Mouse (Mus musculus): ENCODE measurements around the gene Grm1. TPM values are rescaled to one million over a fixed set of nuclear protein-coding genes. Genes with fewer than 3 reads are reported as not detected.

The Grm1 gene
- polyA plus RNA-seq, 1 experiment, result 0.11 TPM

DNA sequence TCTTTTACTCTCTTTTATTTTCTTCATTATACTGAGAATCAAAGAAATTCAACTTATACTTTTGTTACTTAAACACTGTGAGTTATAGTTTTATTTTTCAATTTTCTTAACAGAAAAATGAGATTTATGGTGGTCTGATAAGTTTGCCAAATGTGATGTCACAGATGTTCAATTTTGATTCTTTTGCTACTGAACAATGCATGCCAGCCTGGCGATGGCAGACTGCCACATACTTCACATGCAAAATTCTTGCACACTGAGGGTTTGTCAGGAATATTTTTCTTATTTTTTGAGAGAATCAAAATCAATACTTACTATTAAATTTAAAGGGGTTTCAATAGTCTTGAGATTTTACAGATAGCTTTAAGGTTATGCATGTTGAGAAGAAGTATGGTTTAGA is 251.0 kb downstream of the Grm1 start:
- no peak for DNase-seq (ENCODE audit: low read depth)

DNA sequence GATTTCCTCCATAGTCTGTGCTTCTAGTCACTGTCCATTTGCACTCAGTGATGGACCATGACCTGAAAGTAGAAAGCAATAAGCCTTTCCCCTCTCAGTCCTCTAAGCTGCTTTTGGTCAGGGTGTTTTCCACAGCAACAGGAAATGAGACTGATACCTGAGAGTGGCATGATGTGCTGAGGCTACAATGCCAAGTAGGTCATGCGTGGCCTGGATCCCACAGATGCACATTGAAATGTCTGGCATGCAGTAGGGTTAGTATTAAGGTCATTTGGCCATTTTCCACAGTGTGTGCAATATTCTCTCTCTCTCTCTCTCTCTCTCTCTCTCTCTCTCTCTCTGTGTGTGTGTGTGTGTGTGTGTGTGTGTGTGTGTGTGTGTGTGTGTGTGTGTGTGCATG is 254.8 kb downstream of the Grm1 start:
- DNase-seq (ENCODE audit: low read depth), result no peak

DNA sequence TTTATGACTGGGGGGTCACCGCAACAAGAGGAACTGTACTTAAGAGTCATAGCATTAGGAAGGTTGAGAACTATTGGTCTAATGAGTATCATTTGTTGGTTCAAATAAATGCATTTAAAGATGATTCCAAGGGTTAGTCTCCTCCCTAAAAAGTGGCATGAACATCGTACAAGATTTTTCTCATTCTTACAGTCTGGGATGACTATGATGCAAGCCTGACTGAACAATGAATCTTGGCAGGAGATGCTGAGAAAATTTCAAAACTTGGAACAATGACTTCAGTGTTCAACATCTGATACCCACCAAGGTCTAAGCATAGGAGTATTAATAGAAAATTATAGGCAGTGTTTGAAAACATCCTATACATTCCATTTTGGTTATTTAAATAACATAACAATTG is 264.1 kb downstream of the Grm1 start:
- no peak for DNase-seq (ENCODE audit: low read depth)

DNA sequence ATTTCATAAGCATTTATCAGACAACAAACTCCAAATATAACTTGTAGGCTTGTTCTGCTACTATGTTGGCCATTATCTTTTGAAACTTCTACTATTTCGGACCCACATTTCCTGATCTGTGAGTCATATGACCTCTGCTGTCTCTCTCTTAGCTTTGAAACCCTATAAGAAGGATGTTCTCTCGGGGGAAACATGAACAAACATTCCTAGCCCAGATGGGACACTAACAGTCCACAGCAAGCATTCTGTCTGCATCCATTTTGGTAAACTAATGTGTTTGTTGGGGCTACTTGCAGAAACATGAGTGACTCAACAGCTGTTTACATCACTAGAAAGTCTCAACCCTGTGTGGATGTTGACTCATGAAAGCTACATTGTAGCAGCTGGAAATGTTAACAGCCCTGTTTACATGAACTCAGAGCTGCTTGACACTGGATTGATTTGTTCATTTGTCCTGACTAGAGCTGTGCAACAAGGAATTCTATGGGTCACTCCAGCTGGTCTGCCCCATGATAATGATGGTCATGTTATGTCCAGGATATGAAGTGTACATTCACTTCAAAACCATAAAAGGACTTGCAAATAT is 267.4 kb downstream of the Grm1 start:
- DNase-seq (ENCODE audit: low read depth), result no peak

DNA sequence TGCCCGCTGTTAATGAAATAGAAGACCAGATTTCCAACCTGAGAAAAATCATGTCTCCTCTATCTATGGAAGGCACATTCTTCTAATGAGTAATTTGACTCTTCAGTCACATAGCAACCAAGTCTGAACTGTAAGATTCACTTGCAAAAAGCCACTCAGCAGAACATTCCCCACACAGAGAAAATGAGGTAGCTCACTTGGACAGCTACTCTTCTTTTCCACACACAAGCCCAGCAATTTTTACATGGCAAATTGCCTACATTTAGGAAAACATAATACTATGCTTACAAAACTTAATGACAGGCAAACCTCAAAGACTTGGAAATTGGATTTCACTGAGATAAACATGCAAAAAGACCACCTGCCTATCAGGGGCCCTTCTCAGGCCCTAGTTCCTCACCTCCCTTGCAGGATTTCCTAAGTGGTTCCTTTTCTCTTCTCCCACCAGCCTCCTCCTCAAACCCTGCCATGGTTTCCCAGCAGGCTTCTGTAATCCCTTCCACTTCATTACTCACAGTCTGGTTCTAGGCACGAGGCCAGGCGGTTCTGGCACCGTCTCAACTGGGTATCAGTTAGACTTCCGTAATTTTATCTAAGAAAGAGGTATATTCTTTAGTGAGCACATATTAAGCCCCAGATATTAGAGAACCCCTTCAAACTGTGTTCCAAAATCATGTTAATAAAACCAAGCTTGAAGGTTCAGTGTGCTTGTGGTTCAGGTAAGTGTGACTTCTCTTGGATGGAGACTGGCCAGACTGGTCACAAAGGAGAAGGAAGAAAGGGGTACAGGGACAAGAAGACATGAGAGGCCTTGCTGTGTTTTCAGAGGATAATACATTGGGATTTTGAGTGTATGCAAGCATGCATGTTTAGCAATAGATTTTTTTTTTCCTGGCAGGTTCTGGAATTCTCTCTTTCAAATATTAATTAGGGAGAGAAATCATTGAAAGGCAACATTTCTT is 269.1 kb downstream of the Grm1 start:
- no peak for DNase-seq (ENCODE audit: low read depth)

DNA sequence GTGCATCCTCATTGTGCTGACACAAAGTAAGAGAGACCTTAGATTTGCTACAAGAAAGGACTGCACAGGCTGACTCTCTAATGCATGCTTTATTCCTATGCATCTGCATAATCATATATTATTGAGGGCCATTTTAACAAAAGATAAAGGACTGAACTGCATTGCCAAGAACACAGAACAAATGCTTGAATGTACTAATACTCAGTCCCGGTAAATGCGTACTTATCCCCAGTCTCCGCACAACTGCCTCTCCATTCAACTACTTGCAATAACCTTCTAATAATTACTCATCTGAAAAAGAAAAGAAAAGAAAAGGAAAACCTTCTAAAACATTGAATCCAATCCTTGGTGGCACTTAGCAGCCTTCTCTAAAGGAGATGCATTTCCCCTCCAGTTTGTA is 272.4 kb downstream of the Grm1 start:
- DNase-seq (ENCODE audit: low read depth), result no peak

DNA sequence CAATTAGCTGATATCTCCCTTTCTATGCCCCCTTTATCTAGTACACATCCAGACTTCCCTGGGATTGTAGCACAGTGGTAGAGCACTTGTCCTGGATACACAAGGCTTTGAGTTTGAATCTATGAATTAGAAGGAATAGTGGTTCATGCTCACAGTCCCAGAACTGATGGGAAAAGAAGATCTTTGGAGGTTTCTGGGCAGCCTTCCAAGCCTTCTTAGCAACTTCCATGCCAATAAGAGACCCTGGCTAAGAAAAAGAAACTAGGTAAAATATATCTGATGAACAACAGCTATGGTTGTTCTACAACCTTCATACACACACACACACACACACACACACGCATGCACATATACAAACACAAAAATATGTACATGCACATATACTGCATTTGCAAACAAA is 286.8 kb downstream of the Grm1 start:
- no peak for DNase-seq (ENCODE audit: low read depth)

DNA sequence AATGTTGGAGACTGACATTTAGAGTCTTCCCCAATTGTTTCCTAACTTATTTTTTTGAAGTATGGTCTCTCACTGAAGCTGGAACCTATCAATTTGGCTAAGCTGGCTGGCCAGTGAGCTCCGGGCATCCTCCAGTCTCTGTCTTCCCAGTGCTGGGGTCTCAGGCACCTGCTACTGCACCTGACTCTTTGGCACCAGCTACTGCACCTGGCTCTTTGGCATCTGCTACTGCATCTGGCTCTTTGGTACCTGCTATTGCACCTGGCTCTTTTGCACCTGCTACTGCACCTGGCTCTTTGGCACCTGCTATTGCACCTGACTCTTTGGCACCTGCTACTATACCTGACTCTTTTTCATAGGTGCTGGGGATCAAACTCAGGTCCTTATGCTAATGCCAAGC is 291.7 kb downstream of the Grm1 start:
- no peak for DNase-seq (ENCODE audit: low read depth)

DNA sequence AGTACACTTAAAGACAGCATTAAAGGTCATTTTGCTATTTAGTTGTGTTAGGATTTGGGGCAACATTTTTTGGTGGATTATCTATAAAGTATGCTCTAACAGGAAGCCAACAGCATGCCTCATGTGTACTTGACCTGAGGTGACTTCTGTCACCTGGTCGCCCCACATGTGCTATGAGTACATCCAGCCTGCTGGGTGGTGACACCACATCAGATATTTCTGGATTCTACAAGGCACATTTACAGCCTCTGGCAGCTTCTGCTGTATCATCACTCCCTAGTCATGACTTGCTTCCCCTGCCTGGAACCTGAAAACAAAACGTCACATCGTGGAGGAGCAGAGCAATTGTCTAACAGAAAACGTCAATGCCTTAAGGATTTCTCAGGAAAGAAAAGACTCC is 292.2 kb downstream of the Grm1 start:
- DNase-seq (ENCODE audit: low read depth), result no peak

DNA sequence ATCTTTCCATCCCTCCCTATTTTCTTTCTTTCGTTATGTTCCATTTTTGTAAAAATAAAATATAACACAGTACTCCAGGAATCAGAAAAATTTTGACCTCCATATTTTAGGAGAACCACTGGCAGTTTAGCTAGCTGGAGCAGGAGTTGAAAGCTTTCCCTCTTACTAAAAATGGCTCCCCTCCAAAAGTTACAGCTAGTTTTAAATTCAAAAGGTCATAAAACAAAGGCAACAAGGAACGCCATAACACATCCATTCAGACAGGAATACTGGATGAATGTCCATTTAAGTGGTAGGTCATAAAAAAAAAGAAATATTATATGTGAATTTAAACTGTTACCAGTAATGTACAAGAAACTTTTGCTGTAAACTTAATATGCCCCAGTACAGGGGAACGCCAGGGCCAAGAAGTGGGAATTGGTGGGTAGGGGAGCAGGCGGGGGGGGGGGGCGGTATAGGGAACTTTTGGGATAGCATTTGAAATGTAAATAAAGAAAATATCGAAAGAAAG is 294.2 kb downstream of the Grm1 start:
- no peak for DNase-seq (ENCODE audit: low read depth)

DNA sequence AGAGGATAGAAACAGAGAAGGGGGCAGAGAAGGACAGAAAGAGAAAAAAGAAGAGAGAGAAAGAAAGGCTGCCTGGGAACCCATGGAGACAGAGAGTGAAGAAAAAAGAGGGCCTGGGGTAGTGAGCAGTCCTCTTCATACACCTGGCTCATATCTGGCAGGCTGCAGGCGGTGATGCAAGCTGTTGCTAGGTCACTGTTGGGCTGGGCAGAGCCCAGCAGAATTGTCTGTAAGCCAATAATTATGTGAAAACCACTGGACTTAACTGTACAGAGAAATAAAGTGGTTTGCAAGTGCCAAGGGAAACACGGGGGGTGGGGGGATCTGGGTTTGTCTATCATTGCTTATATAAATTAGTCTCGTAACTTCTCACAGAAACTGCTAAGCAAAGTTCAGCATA is 297.0 kb downstream of the Grm1 start:
- no peak for DNase-seq (ENCODE audit: low read depth)

DNA sequence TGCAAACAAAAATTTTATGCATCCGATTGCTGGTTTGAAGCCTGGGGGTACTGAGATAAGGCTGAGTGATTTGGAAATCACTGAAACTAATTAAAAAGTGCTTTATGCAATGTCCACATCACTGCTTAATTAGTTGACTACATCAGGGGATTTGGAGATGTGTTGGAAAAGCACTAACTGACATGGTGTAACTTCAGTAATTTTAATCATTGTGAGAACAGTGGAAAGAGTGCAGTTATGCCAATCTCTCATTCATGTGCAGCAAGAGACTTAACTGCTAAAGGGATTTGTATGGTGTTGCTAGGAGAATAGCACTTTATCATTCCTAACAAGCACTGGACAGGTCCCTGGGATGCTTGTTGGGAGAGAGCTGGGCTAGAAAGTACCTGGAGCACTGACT is 307.3 kb downstream of the Grm1 start:
- DNase-seq (ENCODE audit: low read depth), result no peak

DNA sequence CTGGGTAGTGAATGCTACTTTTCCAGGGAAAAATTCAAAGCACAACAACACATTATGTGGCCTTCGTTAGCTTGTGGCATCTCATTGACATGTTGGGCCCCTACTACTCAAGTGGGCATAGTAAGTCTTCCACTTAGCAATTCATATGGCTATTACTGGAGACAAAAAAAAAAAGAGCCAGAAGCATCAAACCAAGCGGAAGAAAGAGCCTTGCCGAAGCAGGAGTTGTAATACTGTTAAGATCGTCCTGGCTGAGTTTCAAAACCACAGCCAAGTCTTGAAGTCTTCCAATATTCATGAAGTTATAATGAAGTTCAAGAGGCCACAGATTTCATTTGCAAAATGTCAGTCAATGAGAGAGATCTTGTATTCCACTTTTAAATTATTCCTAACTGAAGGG is 319.1 kb downstream of the Grm1 start:
- no peak for DNase-seq (ENCODE audit: low read depth)

DNA sequence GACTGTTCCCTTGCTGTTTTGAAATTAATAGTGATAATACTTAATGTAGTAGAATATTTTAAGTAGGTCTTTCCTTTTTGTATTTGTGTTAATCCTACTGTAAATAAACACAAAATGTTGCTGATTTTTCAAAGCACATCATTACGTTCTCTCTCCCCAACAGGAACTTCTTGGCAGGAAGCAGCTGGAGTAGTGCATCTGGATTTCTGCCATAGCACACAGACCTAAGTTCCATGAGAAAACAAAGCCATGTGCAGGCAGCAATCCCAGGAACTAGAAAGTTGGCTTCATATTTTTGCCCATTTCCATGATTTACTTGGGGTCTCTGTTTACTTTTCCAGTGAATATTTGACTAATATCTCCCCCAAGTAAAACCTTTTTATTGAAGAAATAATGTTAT is 320.9 kb downstream of the Grm1 start:
- DNase-seq (ENCODE audit: low read depth), result no peak

DNA sequence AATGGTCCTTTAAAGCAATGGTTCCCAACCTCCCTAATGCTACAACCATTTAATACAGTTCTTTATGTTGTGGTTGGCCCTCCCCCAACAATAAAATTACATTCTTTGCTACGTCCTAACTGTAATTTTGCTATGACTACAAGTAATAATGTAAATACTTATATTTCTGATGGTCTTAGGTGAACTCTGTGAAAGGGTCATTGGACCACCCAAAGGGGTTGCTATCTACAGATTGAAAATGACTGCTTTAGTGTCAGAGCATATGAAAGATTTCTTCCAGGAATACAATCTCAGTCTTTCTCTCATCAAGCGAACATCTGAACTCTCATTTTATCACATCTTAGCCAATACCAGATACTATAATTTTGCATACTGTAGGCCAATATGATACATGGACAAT is 321.4 kb downstream of the Grm1 start:
- DNase-seq (ENCODE audit: low read depth), result no peak

DNA sequence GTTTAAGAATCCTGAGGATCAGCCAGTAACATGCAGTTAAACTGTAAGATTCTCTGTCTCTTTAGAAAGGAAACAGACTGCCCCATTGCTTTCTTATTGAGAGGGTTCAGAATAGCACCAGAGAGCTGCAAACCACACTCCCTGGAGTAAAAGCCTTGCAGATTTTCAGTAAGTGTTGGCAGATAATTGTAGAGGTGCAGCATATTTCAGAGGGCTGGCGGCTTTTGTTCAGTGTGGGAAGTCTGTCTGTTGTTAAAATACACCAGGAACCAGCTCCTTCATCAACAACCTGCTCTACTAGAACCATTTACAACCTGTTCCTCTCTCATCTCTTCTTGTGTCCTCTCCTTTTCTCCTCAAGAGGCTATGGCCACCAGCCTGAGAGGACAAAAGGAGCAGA is 331.1 kb downstream of the Grm1 start:
- DNase-seq (ENCODE audit: low read depth), result no peak

DNA sequence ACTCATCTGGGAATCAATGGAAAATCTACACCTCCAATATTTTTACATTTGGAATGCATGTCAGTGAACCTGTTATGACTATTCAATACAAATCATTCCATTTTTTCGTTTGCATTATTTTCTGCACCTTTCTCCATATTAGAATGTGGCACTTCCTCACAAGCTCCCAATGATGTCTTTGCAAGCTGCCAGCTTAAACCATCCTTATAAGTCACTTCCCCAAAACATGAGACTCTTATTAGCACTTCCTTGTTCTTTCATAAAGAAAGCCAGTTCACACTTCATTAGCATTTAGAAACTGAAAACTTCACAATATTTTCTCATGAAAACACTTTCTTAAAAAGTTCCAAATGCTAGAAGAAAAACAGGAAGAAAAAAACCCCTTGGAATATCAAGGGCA is 338.1 kb downstream of the Grm1 start:
- no peak for DNase-seq (ENCODE audit: low read depth)

DNA sequence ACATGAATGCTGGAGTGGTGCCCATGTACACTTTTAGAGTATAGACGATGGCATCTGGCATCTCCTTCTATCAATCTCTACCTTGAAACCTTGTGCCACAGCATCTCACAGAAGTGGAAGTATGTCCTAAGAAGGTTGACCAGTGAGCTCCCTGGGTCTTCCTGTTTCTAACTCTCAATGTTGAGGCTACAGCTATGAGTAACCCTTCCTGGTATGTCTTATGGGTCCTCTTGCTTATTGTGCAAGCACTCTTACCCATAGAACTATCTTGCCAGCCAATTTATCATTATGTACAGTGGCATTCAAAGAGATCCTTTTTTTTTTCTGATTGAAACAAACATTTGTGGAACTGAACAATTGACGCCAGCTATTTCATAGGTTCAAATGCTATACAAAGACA is 340.0 kb downstream of the Grm1 start:
- DNase-seq (ENCODE audit: low read depth), result no peak

DNA sequence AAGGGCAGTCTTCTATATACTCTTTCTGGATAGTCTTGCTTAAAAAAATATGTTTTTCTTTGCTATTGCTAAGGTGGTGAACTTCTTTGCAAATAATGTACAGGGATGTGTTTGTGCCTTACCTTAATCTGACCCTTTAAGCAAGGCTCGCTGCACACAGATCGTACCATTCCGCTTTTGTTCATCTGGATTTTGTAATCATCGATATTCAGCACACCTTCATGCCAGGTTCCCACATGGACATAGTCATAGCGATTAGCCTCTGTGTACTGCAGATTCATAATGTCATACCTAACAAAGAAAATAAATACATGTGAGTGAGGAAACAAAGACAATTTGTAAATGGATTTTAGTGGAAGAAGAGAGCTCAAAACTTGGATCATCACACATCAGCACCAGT is 340.8 kb downstream of the Grm1 start:
- DNase-seq (ENCODE audit: low read depth), result peak; percentile 61

DNA sequence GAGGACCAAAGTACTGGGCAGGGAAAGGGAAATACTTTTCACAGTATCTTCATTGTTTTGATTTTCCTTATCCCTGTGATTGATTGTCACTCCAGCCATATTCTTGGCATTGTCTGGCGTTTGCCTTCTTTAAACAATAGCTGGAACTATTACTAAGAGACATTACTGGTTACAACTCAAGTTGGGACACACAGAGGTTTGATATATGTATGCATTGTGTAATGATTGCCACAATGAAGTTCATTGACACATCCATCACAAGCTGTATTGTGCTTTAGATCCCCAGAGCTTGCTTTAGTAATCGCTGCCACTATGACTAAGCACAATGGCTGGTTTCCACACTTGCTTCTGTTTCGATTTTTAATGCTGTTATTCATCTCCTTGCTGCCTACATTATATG is 341.4 kb downstream of the Grm1 start:
- peak; percentile 99 for DNase-seq (ENCODE audit: low read depth)

DNA sequence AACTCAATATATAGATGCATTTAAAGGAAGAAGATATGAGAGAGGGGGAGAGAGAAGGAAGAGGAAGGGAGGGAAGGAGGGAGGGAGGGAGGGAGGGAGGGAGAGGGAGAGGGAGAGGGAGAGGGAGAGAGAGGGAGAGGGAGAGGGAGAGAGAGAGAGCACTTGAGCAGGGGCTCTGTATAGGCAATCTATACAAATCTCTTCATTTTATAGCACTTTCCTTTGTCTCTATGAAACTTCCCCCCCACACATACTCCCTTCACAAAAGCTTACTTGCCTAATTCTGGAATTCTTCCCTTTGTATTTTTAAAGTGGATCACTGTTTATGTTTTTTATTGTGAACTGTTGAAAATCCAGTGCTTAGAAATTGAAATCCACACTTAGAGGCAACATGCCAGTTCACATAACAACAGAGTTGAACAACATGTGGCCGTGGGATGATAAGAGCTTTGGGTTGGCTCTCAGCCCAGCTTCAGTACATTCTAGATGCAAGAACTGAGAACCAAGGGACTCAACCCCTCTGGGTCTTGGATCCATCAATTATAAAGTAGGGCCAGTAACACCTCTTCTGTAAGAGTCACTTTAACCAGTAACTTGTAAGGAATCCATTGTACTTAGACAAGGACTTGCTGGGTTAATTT is 345.0 kb downstream of the Grm1 start:
- DNase-seq (ENCODE audit: low read depth), result peak; percentile 50

DNA sequence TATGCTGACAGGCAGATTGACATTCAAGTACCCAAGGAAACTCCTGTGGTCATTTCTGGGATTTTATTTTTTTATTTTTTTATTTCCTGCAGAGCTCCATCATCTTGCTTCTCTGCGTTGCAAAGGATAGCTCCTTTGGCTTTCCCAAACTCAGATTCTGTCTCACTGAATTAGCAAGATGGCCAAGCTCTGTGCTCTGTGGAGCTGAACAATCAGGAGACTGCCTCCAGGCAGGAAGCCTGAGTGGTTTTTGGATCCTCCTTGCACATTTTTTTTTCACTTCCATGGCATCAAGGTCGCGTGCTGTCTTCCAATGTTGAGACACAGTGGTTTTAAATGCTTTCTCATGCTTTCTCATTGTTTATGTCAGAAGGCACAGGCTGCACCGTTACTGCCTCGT is 347.6 kb downstream of the Grm1 start:
- no peak for DNase-seq (ENCODE audit: low read depth)

DNA sequence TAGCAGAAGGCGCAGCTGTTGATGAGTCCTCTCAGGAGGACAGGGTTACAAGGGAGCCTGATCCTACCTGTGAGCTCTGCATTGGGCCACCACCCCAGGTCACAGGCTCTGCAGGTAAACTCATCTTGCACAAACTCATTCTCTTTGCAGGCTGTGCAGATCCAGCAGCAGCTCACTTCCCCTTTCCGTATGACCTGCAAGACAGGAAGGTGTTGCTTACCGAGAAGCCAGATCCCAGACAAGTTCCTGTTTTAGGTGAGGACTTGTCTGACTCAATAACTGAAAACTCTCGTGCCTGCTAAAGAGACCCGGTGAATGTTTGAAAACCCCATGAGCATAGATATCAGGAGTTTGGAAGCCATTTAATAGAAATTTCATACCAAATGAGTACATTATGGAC is 349.1 kb downstream of the Grm1 start:
- no peak for DNase-seq (ENCODE audit: low read depth)

All from gonadal fat pad, adult 2 months (tissue).